Mouse (Mus musculus) ZHBTc4 (cell line): ENCODE data around the gene Hpdl.

Experiments used
- DNase-seq: peaks from one replicate; pipeline ENCODE4 v3.0.0-alpha.2; 2011; ENCODE audit warnings: low read depth, low spot score

Hpdl gene

DNA sequence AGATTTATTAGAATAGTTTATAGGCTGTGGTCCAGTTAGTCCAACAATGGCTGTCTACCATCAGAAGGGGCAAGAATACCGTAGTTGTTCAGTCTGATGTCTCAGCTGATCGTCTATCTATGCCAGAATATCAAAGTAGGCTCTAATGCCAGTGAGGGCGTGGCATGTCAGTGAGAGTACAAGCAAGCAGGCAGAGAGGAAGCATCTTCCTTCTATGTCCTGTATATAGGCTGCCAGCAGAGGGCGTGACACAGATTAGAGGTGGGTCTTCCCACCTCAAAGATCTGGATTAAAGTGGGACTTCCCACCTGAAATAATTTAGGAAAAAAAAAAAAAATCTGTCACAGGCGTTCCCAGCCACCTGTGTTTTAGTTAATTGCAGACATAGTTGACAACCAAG lies 21.6 kb downstream of the Hpdl start:
- peak; percentile 81 for DNase-seq

- DNase-seq = no peak
These were observed 24.9 kb downstream of the Hpdl start for GRCm38 (mm10) chr4:116796442-116797110.

- DNase-seq = no peak
These were observed 27.2 kb downstream of the Hpdl start for GRCm38 (mm10) chr4:116794273-116794672.

DNA sequence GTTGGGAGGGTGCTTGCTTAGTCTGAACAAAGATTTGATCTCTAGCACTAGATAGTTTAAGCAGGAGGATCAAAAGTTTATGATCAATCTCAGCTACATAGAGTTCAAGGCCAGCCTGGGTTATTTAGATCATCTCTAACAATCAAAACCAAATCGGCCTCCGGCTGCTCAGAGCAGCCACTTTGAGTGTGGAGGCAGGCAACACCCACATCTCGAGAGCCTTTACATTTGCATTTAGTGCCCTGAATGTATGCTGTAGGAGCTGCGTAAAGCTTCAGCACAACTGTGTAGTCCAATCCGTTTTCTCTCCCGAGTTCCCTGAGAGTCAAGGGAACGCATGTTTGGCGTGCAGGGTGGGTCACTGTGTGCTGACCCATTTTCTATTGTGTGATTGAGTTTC lies 29.1 kb downstream of the Hpdl start:
- peak; percentile 51 for DNase-seq

DNA sequence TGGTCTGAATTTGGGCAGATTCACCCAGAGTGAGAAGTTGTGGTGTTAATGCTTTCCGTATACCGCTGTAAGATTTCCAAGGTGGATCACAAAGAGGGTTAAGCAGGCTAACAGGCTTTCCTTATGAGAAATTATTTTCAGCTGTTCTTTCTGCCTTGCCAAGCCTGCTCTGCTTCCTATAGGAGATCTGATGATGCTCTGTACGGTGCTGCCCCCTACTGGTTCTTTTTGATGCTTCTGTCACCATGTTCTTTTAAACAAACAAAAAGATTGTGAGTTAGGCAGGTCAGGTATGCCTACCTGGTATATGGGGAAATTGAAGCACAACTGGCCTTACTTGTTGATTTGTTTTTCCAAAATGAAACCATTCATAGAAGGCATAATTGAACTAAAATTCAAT lies 32.6 kb downstream of the Hpdl start:
- DNase-seq = peak; percentile 89

DNA sequence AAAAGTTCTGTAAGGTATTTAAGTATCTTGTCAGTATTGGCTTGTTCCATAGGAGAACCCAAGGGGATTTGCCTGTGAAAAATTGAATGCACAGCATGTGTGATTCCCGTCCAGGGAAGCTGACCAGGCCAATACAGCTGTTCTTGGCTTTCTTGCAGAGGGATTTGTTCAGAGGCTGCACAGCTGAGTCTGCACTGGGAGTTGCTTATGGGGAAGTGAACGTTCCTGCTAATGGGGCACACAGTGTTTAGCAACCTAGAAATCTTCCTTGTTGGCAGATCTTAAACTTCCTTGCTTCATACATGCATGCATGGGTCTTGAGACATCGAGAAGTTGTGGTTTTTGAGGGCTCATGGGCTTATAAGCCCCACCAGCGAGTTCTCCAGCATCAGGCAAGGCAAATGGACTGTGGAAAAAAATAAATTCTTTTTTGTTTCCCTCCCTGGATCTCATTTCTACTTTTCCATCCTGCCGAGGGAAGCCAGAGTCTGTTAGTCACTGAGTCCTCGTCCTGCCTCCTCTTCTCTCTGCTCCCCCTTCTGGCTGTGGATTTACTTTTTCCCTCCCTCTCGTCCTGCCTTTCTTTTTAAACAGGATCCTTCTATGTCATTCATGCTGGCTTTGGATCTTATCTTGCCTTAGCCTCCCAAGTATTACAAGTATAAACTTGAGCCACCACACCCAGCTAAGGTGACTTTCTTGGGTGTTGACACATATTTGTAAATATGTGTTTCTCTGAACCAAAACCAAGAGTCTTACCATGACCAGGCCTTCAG lies 33.3 kb downstream of the Hpdl start:
- no peak for DNase-seq

- DNase-seq = peak; percentile 60
These were observed 34.9 kb downstream of the Hpdl start for GRCm38 (mm10) chr4:116786587-116786986.

- DNase-seq = peak; percentile 83
These were observed 39.3 kb downstream of the Hpdl start for GRCm38 (mm10) chr4:116782171-116782570.

DNA sequence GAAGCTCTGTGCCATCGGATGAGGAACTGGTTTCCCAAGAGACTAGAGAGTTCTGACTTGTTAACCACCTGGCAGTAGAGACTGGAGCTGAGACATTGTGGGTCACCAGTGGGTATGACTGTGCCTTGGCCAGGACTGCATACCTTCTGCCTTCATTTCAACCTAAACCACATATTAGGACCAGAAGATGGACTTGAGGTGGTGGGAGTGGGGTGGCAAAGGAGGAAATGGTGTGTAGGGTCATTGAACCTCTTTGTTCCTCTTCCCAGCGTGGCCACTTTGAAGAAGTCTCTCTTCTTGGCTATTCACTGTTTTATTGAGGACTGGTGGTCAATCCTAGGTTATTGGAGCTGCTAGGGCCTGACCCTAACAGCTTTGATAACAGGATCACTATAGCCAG lies 40.1 kb downstream of the Hpdl start:
- no peak for DNase-seq

- DNase-seq = peak; percentile 88
These were observed 41.0 kb downstream of the Hpdl start for GRCm38 (mm10) chr4:116780541-116780940.

GRCm38 (mm10) chr4:116777079-116777478 lies 44.4 kb downstream of the Hpdl start:
- no peak for DNase-seq

DNA sequence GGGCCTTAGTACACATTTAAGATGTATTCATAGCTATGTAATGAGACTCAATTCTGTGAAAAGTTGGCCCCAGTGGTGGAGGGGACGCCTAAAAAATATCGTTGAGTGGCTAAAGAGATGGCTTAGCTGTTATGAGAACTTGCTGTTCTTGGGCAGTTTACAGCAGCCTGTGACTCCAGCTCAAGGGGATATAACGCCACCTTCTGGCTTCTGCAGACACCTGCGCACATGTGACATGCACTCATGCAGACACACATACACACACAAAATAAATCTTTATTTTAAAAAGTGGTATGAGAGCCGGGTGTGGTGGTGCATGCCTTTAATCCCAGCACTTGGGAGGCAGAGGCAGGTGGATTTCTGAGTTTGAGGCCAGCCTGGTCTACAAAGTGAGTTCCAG lies 45.1 kb downstream of the Hpdl start:
- DNase-seq = peak; percentile 55
